8 mouse cellular contexts compared by ENCODE assay signal in genomic region chr7:78595895-78596294, GRCm38 (mm10).
DNase-seq lines count a peak whose midpoint lies in the region; ATAC-seq and TF ChIP-seq lines count a peak whose summit lies in the region.

No protein-coding gene starts in this region.

- no peaks in the 10 kb centered on the region for H3K4me1 ChIP-seq in ES-Bruce4 (ENCODE audit: control insufficient read depth, insufficient read depth, low read length)
- no peaks in the 10 kb centered on the region for H3K4me1 ChIP-seq in embryonic facial prominence, embryonic 11.5 days (ENCODE audit: control insufficient read depth, insufficient read depth, low read length)

- 4% methylated on average over 4 of the region's 4 CpGs for whole genome bisulfite sequencing in embryonic facial prominence, embryonic 11.5 days

- no peaks in the 10 kb centered on the region; the same call in 1 of the 2 replicates for H3K27me3 ChIP-seq in ES-Bruce4 (ENCODE audit: control insufficient read depth, insufficient read depth, low read length, poor library complexity, severe bottlenecking)
- H3K27me3 ChIP-seq in embryonic facial prominence, embryonic 11.5 days (ENCODE audit: control insufficient read depth, insufficient read depth, low read length): peaks cover 7% of the 10 kb centered on the region; the same call in 1 of the 2 replicates

- no peak overlapping the region for H3K9ac ChIP-seq in ES-Bruce4 (ENCODE audit: low read depth, poor library complexity, severe bottlenecking)
- H3K9ac ChIP-seq in embryonic facial prominence, embryonic 11.5 days (replicated peaks; ENCODE audit: low read length): no peak overlapping the region

- no peak overlapping the region for H3K27ac ChIP-seq in ES-Bruce4 (ENCODE audit: insufficient read depth, low read length)
- H3K27ac ChIP-seq in embryonic facial prominence, embryonic 11.5 days (replicated peaks; ENCODE audit: low read depth, low read length): no peak overlapping the region

- DNase-seq in adrenal gland, postnatal 36 days: peak; percentile 70 to 81
- DNase-seq in embryonic facial prominence, embryonic 11.5 days (ENCODE audit: low spot score): peak; percentile 82
- DNase-seq in heart, postnatal 4 days: peak; percentile 65
- peak; percentile 67 to 70 for DNase-seq in kidney, postnatal 4 days
- DNase-seq in lung, postnatal 10 days: peak; percentile 63
- peak; percentile 83 for DNase-seq in retina, embryonic 14.5 days (ENCODE audit: low spot score)
- DNase-seq in thymus, postnatal 4 days: peak; percentile 83

- TF ChIP-seq CTCF in ES-Bruce4 (IDR thresholded peaks at IDR 0.05; ENCODE audit: low read depth, low read length): peak; percentile 87

- H3K4me2 ChIP-seq in embryonic facial prominence, embryonic 11.5 days (ENCODE audit: low read depth, low read length): no peak overlapping the region

- TF ChIP-seq POLR2A in ES-Bruce4 (IDR thresholded peaks at IDR 0.05; ENCODE audit: insufficient read depth, low read length): no peak

- no peak for TF ChIP-seq EP300 in ES-Bruce4 (IDR thresholded peaks at IDR 0.05; ENCODE audit: insufficient read depth, low read depth, low read length)

- no peaks in the 10 kb centered on the region for H3K36me3 ChIP-seq in ES-Bruce4 (ENCODE audit: control insufficient read depth, insufficient read depth, low read length, poor library complexity, severe bottlenecking)
- no peaks in the 10 kb centered on the region for H3K36me3 ChIP-seq in embryonic facial prominence, embryonic 11.5 days (replicated peaks; ENCODE audit: control insufficient read depth, insufficient read depth, low read depth, low read length)

- 0 out of 2 replicates have a peak, but pooled peaks have one; percentile 26 for ATAC-seq in embryonic facial prominence, embryonic 11.5 days (replicated peaks; ENCODE audit: insufficient number of reproducible peaks, low FRiP score, low TSS enrichment, low read depth)

- no peaks in the 10 kb centered on the region for H3K9me3 ChIP-seq in ES-Bruce4 (replicated peaks; ENCODE audit: control insufficient read depth, insufficient read depth, low read length, poor library complexity, severe bottlenecking)
- H3K9me3 ChIP-seq in embryonic facial prominence, embryonic 11.5 days (replicated peaks; ENCODE audit: control insufficient read depth, low read length): no peaks in the 10 kb centered on the region

- no peak overlapping the region for H3K4me3 ChIP-seq in ES-Bruce4 (ENCODE audit: low read depth, low read length)
- H3K4me3 ChIP-seq in embryonic facial prominence, embryonic 11.5 days (ENCODE audit: low read depth, low read length): no peak overlapping the region
